Mouse (Mus musculus): Measurements from ENCODE around the gene Parp9. TPM values are rescaled to one million over a fixed set of nuclear protein-coding genes. Genes with fewer than 3 reads are reported as not detected.
A peak's percentile ranks its signal among the peaks of the same experiment; 100 is the strongest.
"Not testable (repeated sequence)": the region's sequence is repeated elsewhere in the genome, so short reads cannot be mapped to it uniquely, and the experiment has no call there.

The Parp9 gene
- total RNA-seq, 2 experiments from 2014 or later: 18.1 to 28.3 TPM

- ATAC-seq (replicated peaks; ENCODE audit: low FRiP score, low TSS enrichment, poor library complexity, severe bottlenecking): no peak
Observed at GRCm38 (mm10) chr16:35923546-35924198, 14.6 kb upstream of the Parp9 start.

GRCm38 (mm10) chr16:35924341-35924740 lies 13.9 kb upstream of the Parp9 start:
- no peak for ATAC-seq (replicated peaks; ENCODE audit: low FRiP score, low TSS enrichment, poor library complexity, severe bottlenecking)

- ATAC-seq (replicated peaks; ENCODE audit: low FRiP score, low TSS enrichment, poor library complexity, severe bottlenecking): no peak
Observed at GRCm38 (mm10) chr16:35932179-35933055, 5.9 kb upstream of the Parp9 start.

GRCm38 (mm10) chr16:35933181-35933580 lies 5.1 kb upstream of the Parp9 start:
- ATAC-seq (replicated peaks; ENCODE audit: low FRiP score, low TSS enrichment, poor library complexity, severe bottlenecking): no peak

- ATAC-seq (replicated peaks; ENCODE audit: low FRiP score, low TSS enrichment, poor library complexity, severe bottlenecking): peak; percentile 12; the same call in 1 of the 2 replicates
Observed at GRCm38 (mm10) chr16:35939261-35939660, 991 bp downstream of the Parp9 start.

- ATAC-seq (replicated peaks; ENCODE audit: low FRiP score, low TSS enrichment, poor library complexity, severe bottlenecking): peak; percentile 81
Observed at GRCm38 (mm10) chr16:35939690-35940089, 1.4 kb downstream of the Parp9 start.

- ATAC-seq (replicated peaks; ENCODE audit: low FRiP score, low TSS enrichment, poor library complexity, severe bottlenecking): no peak
Observed at GRCm38 (mm10) chr16:35941382-35941781, 3.1 kb downstream of the Parp9 start.

GRCm38 (mm10) chr16:35949264-35949663 lies 11.0 kb downstream of the Parp9 start:
- ATAC-seq (replicated peaks; ENCODE audit: low FRiP score, low TSS enrichment, poor library complexity, severe bottlenecking): peak; percentile 82

GRCm38 (mm10) chr16:35951216-35951615 lies 12.9 kb downstream of the Parp9 start:
- no peak for ATAC-seq (replicated peaks; ENCODE audit: low FRiP score, low TSS enrichment, poor library complexity, severe bottlenecking)

GRCm38 (mm10) chr16:35952628-35953130 lies 14.4 kb downstream of the Parp9 start:
- no peak for ATAC-seq (replicated peaks; ENCODE audit: low FRiP score, low TSS enrichment, poor library complexity, severe bottlenecking)

- not testable (repeated sequence) for ATAC-seq (replicated peaks; ENCODE audit: low FRiP score, low TSS enrichment, poor library complexity, severe bottlenecking)
Observed at GRCm38 (mm10) chr16:35965991-35966390, 27.7 kb downstream of the Parp9 start.

GRCm38 (mm10) chr16:35966411-35967115 lies 28.3 kb downstream of the Parp9 start:
- ATAC-seq (replicated peaks; ENCODE audit: low FRiP score, low TSS enrichment, poor library complexity, severe bottlenecking): no peak

GRCm38 (mm10) chr16:35967319-35967718 lies 29.0 kb downstream of the Parp9 start:
- no peak for ATAC-seq (replicated peaks; ENCODE audit: low FRiP score, low TSS enrichment, poor library complexity, severe bottlenecking)

- ATAC-seq (replicated peaks; ENCODE audit: low FRiP score, low TSS enrichment, poor library complexity, severe bottlenecking): no peak
Observed at GRCm38 (mm10) chr16:35968149-35968548, 29.9 kb downstream of the Parp9 start.

- ATAC-seq (replicated peaks; ENCODE audit: low FRiP score, low TSS enrichment, poor library complexity, severe bottlenecking): no peak
Observed at GRCm38 (mm10) chr16:35974021-35974420, 35.8 kb downstream of the Parp9 start.

- ATAC-seq (replicated peaks; ENCODE audit: low FRiP score, low TSS enrichment, poor library complexity, severe bottlenecking): not testable (repeated sequence)
Observed at GRCm38 (mm10) chr16:35978450-35978849, 40.2 kb downstream of the Parp9 start, which contains the start of gene Kpna1. Gene Kpna1, plus strand, starts transcription at chr16:35978750.

GRCm38 (mm10) chr16:35981363-35981821 lies 43.1 kb downstream of the Parp9 start:
- ATAC-seq (replicated peaks; ENCODE audit: low FRiP score, low TSS enrichment, poor library complexity, severe bottlenecking): peak; percentile 72

- peak; percentile 5 for ATAC-seq (replicated peaks; ENCODE audit: low FRiP score, low TSS enrichment, poor library complexity, severe bottlenecking)
Observed at GRCm38 (mm10) chr16:35982506-35982901, 44.2 kb downstream of the Parp9 start.

GRCm38 (mm10) chr16:35982902-35983516 lies 44.7 kb downstream of the Parp9 start:
- peak; percentile 80 for ATAC-seq (replicated peaks; ENCODE audit: low FRiP score, low TSS enrichment, poor library complexity, severe bottlenecking)

Measured in megakaryocyte-erythroid progenitor cell, adult 5-6 weeks (primary cell).